ENCODE assay signal across 24 mouse cellular contexts in the genomic region with DNA sequence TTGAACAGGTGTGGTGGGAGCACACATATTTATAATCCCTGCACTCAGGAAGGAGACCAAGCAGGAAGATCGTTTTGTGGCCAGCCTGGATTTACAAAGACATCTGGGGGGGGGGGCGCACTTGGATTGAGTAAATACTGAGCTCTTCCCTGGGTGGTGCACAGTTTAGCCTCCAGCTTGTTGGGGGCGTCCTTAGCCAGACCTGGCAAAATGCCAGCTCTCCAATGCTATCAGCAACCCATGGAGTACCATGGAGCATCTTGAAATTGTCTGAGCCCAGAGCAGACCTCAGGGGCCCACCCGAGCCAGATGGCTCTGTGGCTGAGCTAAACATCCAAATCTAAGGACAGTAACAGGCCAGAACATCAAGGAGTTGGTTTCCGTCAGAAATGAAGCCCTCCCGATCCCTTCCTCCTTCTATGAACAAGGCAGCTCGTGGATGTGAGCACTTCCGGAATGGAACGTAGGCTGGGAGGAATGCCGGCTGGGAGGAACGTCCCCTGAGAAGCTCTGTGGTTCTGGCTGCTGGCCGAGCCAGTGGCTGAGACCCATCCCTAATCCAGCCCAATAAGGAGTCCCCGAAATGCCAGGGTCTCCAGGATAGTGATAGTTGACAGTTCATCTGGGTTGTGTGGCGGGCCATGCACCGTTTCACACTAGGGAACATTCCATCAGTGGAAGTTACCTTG.
A peak's percentile ranks its signal among the peaks of the same experiment; 100 is the strongest.
DNase-seq lines count a peak whose midpoint lies in the region; ATAC-seq lines count a peak whose summit lies in the region.
"Had no signal": no experiment of that assay in that cellular context is flagged by ENCODE, and none has a peak within 500 bp of the region (broad histone marks: within the 10 kb centered on the region; RNA-seq: fewer than 3 reads in every experiment).

No protein-coding gene starts in this region.

- H3K36me3 ChIP-seq in kidney, embryonic 15.5 days, result no peaks in the 10 kb centered on the region
- no peaks in the 10 kb centered on the region for H3K36me3 ChIP-seq in heart, embryonic 13.5 days
- no peaks in the 10 kb centered on the region for H3K36me3 ChIP-seq in heart, embryonic 16.5 days (ENCODE audit: control insufficient read depth, insufficient read depth)
- H3K36me3 ChIP-seq: embryonic facial prominence, embryonic 15.5 days; G1E; limb, embryonic 15.5 days had no signal

- H3K27ac ChIP-seq in kidney, embryonic 15.5 days, result no peak overlapping the region
- H3K27ac ChIP-seq in heart, embryonic 13.5 days (replicated peaks), result no peak overlapping the region
- H3K27ac ChIP-seq in heart, embryonic 16.5 days (ENCODE audit: low read length), result no peak overlapping the region
- H3K27ac ChIP-seq: embryonic facial prominence, embryonic 15.5 days; limb, embryonic 15.5 days had no signal

- peak; percentile 95 for DNase-seq in heart, adult 11 months
- no peak for DNase-seq in heart, postnatal 25 days (ENCODE audit: low spot score)
- peak; percentile 50 for DNase-seq in kidney, postnatal 10 days
- DNase-seq in lung, postnatal 36 days, result no peak
- DNase-seq: B cell, adult 2 months; cerebellum, adult 11 months; cerebellum, postnatal 25 days; embryo, embryonic 11 days; gastrocnemius, postnatal 14 days; kidney, adult 11 months; layer of hippocampus, adult 9-11 months; right cerebral cortex, adult 18-20 months; right cerebral cortex, postnatal 4 days had no signal

- intact Hi-C loops in heart, postnatal 25 days (cut with DNase I), result no loop called here

- no peaks in the 10 kb centered on the region for H3K27me3 ChIP-seq in kidney, embryonic 15.5 days
- H3K27me3 ChIP-seq in heart, embryonic 13.5 days (replicated peaks), result no peaks in the 10 kb centered on the region
- no peaks in the 10 kb centered on the region for H3K27me3 ChIP-seq in heart, embryonic 16.5 days (ENCODE audit: control insufficient read depth, insufficient read depth, low read length)
- H3K27me3 ChIP-seq: CH12.LX; embryonic facial prominence, embryonic 15.5 days; limb, embryonic 15.5 days; Patski had no signal

- no peak for ATAC-seq in kidney, embryonic 15.5 days (replicated peaks; ENCODE audit: low FRiP score)
- ATAC-seq in heart, embryonic 13.5 days (ENCODE audit: extremely low read depth, insufficient number of reproducible peaks, low FRiP score, low TSS enrichment), result no peak
- ATAC-seq in heart, embryonic 16.5 days (replicated peaks; ENCODE audit: extremely low read depth, insufficient read depth, low FRiP score), result 0 out of 2 replicates have a peak, but pooled peaks have one; percentile 32
- ATAC-seq: forebrain, embryonic 14.5 days; lung, postnatal 0 days; Patski had no signal

- WGBS in kidney, embryonic 15.5 days, result 84% methylated on average over 15 of the region's 15 CpGs
- WGBS in heart, embryonic 13.5 days, result 65% methylated on average over 15 of the region's 15 CpGs
- 71% methylated on average over 15 of the region's 15 CpGs for WGBS in heart, embryonic 16.5 days

- H3K4me1 ChIP-seq in kidney, embryonic 15.5 days, result no peaks in the 10 kb centered on the region
- peaks cover 6% of the 10 kb centered on the region for H3K4me1 ChIP-seq in heart, embryonic 13.5 days
- H3K4me1 ChIP-seq in heart, embryonic 16.5 days (ENCODE audit: control insufficient read depth, insufficient read depth, low read length), result peaks cover 3% of the 10 kb centered on the region; the same call in 1 of the 2 replicates
- H3K4me1 ChIP-seq: limb, embryonic 15.5 days had no signal

- no peak overlapping the region for H3K4me3 ChIP-seq in kidney, embryonic 15.5 days (replicated peaks)
- no peak overlapping the region for H3K4me3 ChIP-seq in heart, embryonic 13.5 days
- no peak overlapping the region for H3K4me3 ChIP-seq in heart, embryonic 16.5 days (ENCODE audit: low read length)
- H3K4me3 ChIP-seq: embryonic facial prominence, embryonic 15.5 days; limb, embryonic 15.5 days had no signal

- H3K9me3 ChIP-seq in kidney, embryonic 15.5 days (replicated peaks), result no peaks in the 10 kb centered on the region
- no peaks in the 10 kb centered on the region for H3K9me3 ChIP-seq in heart, embryonic 13.5 days
- no peaks in the 10 kb centered on the region for H3K9me3 ChIP-seq in heart, embryonic 16.5 days (replicated peaks; ENCODE audit: control insufficient read depth, low read length)
- H3K9me3 ChIP-seq: embryonic facial prominence, embryonic 15.5 days; limb, embryonic 15.5 days had no signal

- H3K9ac ChIP-seq in kidney, embryonic 15.5 days, result no peak overlapping the region
- H3K9ac ChIP-seq in heart, embryonic 13.5 days, result no peak overlapping the region
- H3K9ac ChIP-seq in heart, embryonic 16.5 days (ENCODE audit: low read length), result no peak overlapping the region
- H3K9ac ChIP-seq: embryonic facial prominence, embryonic 15.5 days; limb, embryonic 15.5 days had no signal

- no peak overlapping the region for H3K4me2 ChIP-seq in kidney, embryonic 15.5 days
- peak overlapping the region; percentile 30; the same call in 1 of the 2 replicates for H3K4me2 ChIP-seq in heart, embryonic 13.5 days
- H3K4me2 ChIP-seq in heart, embryonic 16.5 days (ENCODE audit: low read depth, low read length), result no peak overlapping the region
- H3K4me2 ChIP-seq: embryonic facial prominence, embryonic 15.5 days; limb, embryonic 15.5 days; midbrain, embryonic 11.5 days had no signal

Comparison
In these comparisons a context has a peak if more than half of its experiments do, and no peak if none do; other contexts are left out.
1. DNase-seq: peak in heart, adult 11 months (single experiment) and kidney, postnatal 10 days (single experiment); none in heart, postnatal 25 days (single experiment) and lung, postnatal 36 days (single experiment).